Mouse (Mus musculus) retina, adult 2 months (tissue): ENCODE measurements around the gene Nhsl2.
A peak's percentile ranks its signal among the peaks of the same experiment; 100 is the strongest.

Experiments
- DNase-seq: peaks from one replicate; pipeline ENCODE4 v3.0.0-alpha.2; 2012; ENCODE audit warnings: low read depth, low spot score

Nhsl2 gene

GRCm38 (mm10) chrX:102042386-102042785 lies 193.2 kb downstream of the Nhsl2 start:
- no peak for DNase-seq

- no peak for DNase-seq
Observed at GRCm38 (mm10) chrX:102050552-102050951, 201.4 kb downstream of the Nhsl2 start.

- DNase-seq, result no peak
Observed at GRCm38 (mm10) chrX:102051225-102051624, 202.0 kb downstream of the Nhsl2 start.

- no peak for DNase-seq
Observed at GRCm38 (mm10) chrX:102053371-102053770, 204.2 kb downstream of the Nhsl2 start.

GRCm38 (mm10) chrX:102054009-102054408 lies 204.8 kb downstream of the Nhsl2 start:
- DNase-seq, result no peak

GRCm38 (mm10) chrX:102059437-102059836 lies 210.3 kb downstream of the Nhsl2 start:
- no peak for DNase-seq

GRCm38 (mm10) chrX:102060243-102060642 lies 211.1 kb downstream of the Nhsl2 start:
- no peak for DNase-seq

GRCm38 (mm10) chrX:102060891-102061290 lies 211.7 kb downstream of the Nhsl2 start:
- no peak for DNase-seq

- no peak for DNase-seq
Observed at GRCm38 (mm10) chrX:102064062-102064461, 214.9 kb downstream of the Nhsl2 start.

- no peak for DNase-seq
Observed at GRCm38 (mm10) chrX:102065213-102065775, 216.1 kb downstream of the Nhsl2 start.

- peak; percentile 23 for DNase-seq
Observed at GRCm38 (mm10) chrX:102066134-102066533, 216.9 kb downstream of the Nhsl2 start.

GRCm38 (mm10) chrX:102067118-102067517 lies 217.9 kb downstream of the Nhsl2 start:
- DNase-seq, result no peak

GRCm38 (mm10) chrX:102068811-102069540 lies 219.8 kb downstream of the Nhsl2 start:
- DNase-seq, result no peak

- no peak for DNase-seq
Observed at GRCm38 (mm10) chrX:102070591-102071471, 221.6 kb downstream of the Nhsl2 start, which contains the start of gene Rtl5. Gene Rtl5, minus strand, starts transcription at chrX:102071304.

GRCm38 (mm10) chrX:102071517-102071916 lies 222.3 kb downstream of the Nhsl2 start:
- no peak for DNase-seq

GRCm38 (mm10) chrX:102073605-102074325 lies 224.6 kb downstream of the Nhsl2 start:
- no peak for DNase-seq

- no peak for DNase-seq
Observed at GRCm38 (mm10) chrX:102074435-102074834, 225.2 kb downstream of the Nhsl2 start.

- no peak for DNase-seq
Observed at GRCm38 (mm10) chrX:102075158-102075557, 226.0 kb downstream of the Nhsl2 start.

GRCm38 (mm10) chrX:102076886-102077765 lies 227.9 kb downstream of the Nhsl2 start:
- DNase-seq, result no peak

- no peak for DNase-seq
Observed at GRCm38 (mm10) chrX:102081076-102081475, 231.9 kb downstream of the Nhsl2 start.
